Mouse (Mus musculus) granulocyte monocyte progenitor cell, adult 5-6 weeks (primary cell): ENCODE measurements around the gene Elane. TPM values are rescaled to one million over a fixed set of nuclear protein-coding genes. Genes with fewer than 3 reads are reported as not detected.

Experiments
- ATAC-seq: replicated peaks from 2 replicates; pipeline ENCODE4 v1.8.0; 2016; ENCODE audit warnings: mild to moderate bottlenecking, moderate TSS enrichment, inconsistent platforms; ENCODE audit not compliant: poor library complexity, severe bottlenecking
- total RNA-seq, 2 experiments: library from RNA; stranded (forward) in 1 of 2; stranded (reverse) in 1 of 2; fragments of 200-712, 200-1000 nt in 1 of 2; fragments of >200 nt in 1 of 2; fragmentation: Nextera tagmentation in 1 of 2; gene quantifications; 2 replicates each; pipeline ENCODE4 v1.2.3; 2014 to 2017

Gene Elane
- total RNA-seq, 2 experiments from 2014 or later: 3,772 to 5,751 TPM

DNA sequence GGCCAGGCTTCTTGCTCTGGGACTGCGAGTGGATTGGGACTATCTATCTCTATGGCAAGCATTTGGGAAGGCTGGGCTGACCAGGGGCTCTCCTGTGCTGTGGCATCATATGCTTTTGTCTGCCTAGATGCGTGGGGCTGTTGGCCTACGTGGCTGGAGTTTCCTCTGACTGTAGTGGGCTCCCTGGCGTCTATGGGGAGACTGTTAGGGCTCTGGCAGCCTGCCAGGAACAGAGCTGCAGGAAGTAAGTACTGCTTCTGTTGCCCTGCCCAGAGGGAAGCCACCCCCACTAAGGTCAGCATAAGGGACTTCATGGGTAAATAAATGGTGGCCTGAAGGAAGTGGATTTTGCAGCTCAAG lies 28.6 kb upstream of the Elane start:
- peak; percentile 19 for ATAC-seq

DNA sequence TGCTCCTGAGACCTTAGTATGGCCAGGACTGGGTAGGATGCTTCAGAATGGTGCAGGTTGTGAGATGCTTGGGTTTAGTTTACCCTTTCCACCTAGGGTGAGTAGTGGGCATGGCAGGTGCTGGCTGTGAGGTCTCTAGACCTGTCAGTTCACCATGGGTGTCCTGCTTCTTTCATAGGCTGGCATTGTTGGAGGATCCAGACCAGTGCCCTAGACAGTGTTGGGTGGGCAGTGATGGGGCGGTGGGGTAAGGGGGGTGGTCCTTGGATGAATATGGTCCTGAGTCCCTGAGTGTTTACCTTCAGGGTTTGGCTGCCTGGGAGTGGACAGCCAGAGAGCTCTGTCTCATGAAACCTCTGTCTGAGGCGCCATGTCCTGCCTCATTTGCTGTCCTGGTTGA lies 28.2 kb upstream of the Elane start:
- ATAC-seq: no peak

DNA sequence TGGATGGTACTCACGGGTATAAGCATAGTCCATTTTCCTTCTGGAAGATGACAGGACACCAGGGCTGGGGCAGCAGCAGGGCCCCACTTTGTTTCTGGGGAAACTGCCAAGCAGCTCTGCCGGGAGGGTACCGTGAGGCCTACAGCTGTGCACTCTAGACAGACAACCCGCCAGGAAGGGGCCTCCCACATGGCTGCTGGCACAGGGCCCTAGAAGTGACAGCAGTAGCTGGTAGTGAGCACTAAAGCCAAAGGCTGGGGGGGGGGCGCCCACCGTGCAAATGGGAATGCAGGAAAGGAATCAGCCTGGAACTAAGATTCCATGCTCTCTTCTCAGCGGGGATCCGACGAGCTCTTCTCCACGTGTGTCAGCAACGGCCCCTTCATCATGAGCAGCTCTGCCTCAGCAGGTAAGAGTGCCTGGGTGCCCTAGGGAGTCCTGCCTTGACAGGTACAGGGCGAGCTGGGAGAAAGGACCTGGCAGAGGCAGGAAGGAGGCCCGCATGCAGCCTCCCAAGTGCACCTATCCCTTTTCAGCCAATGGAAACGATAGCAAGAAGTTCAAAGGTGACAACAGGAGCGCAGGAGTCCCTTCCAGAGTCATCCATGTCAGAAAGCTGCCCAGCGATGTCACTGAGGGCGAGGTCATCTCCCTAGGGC lies 27.5 kb upstream of the Elane start:
- ATAC-seq: no peak

DNA sequence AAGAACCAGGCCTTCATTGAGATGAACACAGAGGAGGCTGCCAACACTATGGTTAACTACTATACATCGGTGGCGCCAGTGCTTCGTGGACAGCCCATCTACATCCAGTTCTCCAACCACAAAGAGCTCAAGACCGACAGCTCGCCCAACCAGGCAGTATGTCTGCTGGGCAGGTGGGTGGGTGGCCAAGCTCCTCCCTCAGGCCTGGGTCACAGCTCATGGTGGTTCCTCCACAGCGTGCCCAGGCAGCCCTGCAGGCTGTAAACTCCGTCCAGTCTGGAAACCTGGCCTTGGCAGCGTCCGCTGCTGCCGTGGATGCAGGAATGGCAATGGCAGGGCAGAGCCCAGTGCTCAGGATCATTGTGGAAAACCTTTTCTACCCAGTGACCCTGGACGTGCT lies 26.9 kb upstream of the Elane start:
- ATAC-seq: no peak

DNA sequence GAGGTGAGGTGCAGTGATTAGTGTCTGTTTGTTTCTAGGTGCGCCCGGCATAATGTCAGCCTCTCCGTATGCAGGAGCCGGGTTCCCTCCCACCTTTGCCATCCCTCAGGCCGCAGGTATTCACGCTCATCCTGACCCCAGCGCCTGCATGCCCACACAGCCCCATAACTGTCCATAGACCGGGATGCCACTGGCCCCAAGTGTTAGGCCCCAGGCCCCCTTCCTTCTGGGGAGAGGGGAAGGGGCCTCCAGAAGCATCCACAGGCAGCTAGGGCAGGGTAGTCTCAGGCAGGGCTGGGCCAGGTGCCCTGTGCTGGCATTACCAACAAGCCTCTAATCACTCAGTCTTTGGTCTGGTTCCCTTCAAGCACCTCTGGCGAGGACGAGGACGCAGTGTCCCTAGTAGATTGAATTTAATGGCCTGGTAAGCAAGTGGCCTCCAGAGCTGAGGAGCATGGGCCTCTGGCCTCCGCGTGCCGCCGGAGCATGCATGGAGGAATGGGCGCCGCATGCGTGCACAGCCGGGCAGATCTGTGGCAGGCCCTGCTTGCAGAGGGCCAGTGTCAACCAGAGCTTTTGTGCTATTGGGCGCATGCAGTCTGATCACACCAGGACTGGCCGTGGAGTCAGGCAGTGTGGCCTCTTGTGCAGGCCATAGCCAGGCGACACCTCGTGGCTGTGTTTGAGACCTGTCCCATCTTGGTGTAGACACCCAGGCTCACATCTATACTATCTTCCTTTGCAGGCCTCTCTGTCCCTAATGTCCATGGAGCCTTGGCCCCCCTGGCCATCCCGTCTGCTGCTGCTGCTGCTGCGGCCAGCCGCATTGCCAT lies 25.8 kb upstream of the Elane start:
- no peak for ATAC-seq

DNA sequence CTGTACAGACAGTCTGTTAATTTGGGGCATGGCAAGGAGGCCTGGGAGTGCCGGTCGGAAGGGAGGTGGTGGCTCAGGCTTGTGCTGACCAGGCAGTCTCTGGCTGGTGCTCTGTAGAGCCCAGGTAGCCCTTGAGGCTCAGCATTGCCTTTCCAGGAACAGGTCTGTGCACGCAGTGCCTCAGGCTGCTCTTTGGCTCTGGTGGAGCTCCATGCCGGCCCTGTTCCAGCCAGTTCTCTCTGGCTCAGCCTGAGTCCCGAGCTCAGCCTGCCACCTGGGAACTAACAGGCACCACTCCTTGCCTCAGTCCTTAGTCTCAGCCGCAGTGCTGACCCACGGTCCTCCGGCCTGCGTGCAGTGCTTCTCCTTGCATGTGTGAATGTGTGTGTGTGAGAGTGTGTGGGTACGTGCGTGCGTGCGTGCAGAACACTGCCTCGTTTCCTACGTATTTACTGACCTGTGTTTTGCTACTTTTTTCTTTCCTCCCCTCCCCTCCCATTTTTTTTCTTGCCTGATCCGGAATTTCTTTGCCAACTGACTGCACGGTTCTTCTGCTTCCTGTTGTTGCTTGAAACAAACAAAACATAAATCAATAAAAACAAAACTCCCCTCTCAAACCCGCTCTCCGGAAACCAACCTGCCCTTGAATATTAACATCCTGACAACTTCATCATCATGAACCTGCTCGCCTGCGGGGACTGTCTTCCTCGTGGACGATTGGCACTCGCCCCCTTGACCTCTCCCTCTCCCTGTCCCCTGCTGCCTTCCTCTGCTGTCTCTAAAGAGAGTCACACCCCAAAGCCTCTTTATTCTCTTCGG lies 24.6 kb upstream of the Elane start:
- no peak for ATAC-seq

DNA sequence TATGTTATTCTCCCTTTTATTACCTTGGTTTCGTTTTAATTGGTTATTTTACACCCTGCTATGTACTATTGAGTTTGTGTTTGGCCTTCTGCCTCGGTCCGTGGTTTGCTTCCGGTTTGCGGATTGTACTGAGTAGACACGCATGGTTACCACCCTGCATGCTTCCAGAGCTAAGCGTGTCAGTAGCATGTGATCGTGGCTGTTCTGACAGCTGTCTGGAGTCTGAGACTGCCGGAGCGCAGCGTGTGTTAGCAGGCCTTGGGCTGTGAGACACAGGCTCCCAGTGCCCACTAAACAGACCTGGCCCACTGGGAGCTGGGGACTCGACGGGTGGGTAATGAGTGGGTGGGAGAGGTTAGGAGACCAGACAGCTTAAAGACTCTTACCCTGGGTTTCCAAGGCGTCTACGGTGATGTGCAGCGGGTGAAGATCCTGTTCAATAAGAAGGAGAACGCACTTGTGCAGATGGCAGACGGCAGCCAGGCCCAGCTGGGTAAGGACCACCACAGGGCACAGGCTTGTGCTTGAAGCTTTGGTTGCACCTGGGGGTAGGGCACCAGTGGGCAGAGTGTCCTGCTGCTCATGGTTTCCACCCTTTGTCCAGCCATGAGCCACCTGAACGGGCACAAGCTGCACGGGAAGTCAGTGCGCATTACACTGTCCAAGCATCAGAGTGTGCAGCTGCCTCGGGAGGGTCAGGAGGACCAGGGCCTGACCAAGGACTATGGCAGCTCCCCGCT lies 23.8 kb upstream of the Elane start:
- no peak for ATAC-seq

DNA sequence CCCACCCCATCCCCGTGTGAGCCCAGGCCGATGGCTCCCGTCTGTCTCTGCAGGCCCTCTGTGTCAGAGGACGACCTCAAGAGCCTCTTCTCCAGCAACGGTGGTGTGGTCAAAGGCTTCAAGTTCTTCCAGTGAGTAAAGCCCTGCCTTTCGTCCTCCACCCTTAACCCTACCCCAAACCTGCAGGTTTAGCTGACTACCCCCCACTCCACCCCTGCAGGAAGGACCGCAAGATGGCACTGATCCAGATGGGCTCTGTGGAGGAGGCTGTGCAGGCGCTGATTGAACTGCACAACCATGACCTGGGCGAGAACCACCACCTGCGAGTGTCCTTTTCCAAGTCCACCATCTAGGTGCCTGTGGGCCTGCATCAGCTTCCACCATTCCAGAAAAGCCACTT lies 23.1 kb upstream of the Elane start:
- ATAC-seq: no peak

DNA sequence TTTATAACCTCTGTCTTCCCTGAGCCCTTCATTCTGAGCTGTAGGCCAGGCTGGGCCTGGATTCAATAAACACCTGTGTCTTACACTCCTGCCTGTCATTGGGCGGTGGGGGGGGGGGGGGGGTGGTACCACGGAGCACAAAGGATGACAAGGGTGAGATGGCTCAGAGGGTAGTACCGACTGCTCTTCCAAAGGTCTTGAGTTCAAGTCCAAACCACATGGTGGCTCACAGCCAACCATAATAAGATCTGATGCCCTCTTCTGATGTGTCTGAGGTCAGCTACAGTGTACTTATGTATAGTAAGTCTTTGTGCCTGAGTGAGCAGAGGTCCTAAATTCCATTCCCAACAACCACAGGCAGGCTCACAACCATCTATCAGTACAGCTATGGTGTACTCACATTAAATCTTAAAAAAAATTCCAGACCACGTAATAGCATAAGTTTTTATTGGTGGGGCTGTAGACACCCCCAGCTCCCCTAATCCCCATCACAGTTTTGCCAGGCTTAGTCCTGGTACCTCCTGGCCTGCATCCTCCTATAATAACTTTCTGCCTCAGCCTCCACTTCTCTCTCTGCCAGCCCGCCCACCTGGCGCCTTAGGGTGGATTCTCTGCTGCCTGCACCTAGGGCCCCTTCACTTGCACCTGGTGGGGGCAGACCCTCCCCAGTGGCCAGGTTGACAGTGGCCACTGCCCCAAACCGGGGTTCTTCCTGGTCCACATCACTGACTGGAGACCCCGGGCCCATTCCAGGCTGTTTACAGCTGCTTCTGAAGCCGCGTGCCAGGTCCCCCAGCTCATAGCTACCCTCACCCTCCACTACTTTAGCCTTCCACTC lies 21.5 kb upstream of the Elane start:
- ATAC-seq: no peak

DNA sequence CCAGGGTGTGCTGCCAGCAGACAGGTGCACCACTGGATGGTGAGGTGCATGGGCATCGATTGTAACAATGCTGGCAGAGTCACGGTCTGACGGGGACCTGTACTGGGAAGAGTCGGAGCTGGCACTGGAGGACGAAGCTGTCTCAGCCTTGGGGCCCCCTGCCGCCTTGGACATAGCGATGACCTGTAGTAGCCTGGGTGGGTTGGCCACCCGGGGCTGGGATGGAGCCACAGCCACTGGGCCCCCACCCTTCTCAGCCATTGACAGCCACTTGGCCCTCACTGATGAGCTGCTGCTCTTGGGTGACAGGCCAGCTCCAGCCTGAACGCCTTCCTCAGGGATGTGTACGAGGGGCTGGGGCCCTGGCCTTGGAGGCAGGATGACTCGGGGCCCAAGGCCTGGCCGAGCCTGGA lies 20.9 kb upstream of the Elane start:
- ATAC-seq: 0 out of 2 replicates have a peak, but pooled peaks have one; percentile 7

DNA sequence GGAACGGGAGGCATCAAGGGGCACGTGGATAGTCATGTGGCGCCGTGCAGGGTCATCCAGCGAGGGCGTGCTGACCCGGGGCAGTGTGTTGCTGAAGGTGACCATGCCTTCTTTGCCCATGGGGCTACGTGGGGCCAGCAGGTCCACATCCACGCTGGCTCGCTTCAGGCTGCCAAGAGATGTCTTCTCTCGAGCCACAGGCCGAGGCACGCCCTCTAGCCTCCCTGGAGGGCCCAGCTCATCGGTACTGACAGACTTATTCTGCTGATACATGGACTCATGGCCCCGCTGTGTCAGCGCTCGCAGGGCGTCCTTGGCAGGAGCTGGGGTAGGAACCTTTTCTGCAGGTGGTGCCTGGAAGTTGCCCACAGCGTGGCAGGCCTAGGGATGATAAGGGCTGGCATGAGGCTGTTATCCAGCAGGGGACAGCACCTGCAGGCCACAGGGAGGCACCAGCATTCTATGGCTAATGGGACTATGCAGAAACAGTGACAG lies 20.2 kb upstream of the Elane start:
- peak; percentile 50 for ATAC-seq

DNA sequence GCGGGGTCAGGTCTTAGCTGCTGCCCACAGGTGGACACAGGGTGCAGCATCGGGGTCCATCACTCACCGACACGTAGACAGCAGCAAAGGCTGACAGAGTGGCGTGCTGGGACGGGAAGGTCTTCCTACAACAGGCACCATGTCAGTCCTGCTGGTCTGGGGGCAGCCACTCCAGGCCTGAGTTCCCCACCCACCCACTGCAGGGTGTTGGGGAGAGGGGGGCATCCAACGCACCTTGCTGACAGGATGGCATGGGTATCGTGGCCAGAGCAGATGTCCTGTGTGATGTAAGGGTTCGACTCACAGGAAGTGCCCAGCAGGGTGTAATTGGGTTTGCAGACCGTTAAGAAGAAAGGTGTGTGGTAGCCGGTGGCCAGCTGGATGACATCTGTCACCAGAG lies 19.4 kb upstream of the Elane start:
- ATAC-seq: no peak

DNA sequence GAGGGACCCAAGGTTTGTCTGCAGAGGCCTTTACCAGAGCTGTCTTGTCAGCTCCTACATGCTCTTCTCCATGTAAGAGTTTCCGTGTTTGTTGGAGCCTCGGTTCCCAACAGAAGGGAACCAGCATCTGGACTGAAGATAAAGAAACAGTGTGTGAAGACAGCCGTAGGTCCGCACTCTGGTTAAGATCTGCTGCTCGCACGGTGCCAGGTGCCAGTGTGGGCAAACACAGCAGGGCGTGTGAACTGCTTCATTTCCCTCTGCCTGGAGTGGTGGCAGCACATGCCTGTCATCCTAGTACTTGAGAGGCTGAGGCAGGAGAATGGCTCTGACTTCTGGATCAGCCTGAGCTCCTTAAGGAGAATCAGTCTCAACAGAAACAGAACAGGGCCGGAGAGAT lies 14.2 kb upstream of the Elane start:
- ATAC-seq: no peak

DNA sequence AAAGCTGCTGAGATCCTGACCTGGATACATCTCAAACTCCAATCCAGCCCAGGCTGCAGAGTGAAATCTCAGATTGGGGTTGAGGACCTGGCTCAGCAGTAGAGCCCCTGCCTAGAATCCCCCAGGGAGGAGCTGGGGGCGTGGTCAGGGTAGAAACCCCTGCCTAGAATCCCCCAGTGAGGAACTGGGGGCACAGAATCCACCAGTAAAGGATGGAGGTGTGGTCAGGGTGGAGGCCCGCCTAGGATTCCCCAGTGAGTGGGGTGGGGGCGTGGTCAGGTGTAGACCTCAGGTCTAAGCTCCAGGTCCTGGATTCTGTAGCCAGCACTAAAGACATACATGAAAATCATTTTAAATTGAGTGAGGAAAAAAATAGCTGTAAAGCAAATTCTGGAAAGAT lies 13.2 kb upstream of the Elane start:
- ATAC-seq: no peak

DNA sequence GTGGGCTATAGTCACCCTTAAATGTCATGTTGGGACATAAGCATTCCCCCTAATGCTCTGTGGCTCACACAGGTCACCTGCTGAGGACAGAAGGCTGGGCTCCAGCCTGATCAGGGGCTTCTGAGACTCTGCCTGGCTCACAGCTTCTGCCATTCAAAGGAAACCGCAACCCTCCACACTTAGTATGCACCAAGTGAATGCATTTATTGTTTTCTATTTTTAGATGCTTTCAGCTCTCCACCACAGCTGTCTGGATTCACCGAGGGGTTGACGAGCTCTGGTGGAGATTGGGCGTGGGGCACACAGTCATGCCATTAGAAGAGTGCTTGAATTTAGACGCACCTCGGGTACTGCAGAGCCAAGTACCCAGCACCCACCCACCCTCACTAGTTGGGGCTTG lies 12.7 kb upstream of the Elane start:
- no peak for ATAC-seq

DNA sequence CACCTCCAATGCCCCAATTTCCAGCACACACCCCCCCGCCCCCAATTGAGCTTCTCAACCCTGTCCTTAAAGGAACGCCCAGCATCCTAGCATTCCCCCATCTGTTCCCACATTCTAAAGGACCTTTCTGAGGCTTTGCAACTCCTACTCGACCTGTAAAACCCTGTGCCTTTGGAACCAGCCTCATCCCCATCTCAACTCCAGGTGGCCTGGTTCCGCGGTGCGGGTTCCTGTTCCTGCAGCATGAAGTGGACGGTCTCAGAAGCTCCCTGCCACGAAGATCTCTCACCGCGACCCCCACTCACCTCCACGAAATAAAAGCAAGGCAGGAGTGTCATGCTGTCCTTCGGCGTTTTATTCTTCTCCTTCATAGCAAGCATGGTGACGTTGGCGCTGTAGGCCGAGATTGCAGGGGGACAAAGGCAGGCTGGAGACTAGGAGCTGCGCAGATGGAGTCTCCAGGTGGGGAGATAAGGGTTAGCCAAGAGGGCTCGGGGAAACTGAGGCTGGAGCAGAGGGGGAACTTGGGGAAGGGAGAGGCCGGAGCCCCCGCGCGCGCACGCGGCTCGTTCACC lies 12.2 kb upstream of the Elane start:
- ATAC-seq: no peak

DNA sequence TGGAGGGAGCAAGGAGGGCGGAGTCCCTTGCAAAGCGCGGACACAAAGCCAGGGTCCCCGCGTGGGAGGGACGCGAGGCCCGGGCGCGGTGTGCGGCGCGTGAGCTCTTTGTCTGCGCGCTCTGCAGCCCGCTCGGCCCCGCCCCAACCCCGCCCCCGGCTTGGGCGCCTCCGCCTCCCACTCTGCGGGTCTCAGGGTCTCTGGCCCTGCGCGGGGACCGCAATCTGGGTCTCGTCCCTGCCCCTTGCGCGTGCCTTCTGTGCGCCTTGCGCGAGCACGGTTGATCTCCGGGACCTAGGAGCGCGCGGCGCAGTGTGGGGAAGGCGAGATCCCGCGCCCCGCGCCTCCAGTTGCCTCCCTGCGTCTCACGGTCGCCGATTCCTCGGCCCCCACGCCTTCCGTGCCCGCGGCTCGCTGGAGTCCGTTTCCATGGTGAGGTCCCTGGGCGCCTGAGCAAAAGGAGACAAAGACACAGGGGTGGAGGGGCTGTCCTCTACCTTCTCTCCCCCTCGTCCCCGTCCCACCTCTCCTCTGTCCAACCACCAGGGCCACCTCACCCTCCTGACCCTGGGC lies 11.7 kb upstream of the Elane start, which contains the start of the genes Prtn3 and Plppr3:
Gene Prtn3, plus strand, starts transcription at position 187 of the 573 bp plus-strand sequence.
Gene Plppr3, minus strand, starts transcription at position 345 of the 573 bp plus-strand sequence.
- ATAC-seq: peak; percentile 28

DNA sequence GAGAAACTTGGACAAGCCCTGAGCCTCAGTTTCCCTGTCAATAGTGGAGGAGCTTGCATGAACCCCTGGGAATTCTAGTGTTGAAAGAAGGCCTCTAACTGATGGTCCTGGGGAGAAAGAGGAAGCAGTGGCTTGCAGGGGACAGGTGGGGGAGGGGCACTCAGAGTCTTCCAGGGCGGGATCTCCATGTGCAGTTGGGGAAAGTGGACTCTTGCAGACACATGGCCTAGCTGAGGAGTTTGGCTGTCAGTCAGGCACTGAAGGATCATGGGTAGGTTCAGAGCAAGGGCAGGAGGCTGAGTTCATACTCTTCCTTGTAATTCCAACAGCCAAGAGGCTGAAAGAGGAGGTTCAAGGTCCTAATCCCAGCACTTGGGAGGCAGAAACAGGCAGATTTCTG lies 8.9 kb upstream of the Elane start:
- peak; percentile 33 for ATAC-seq

DNA sequence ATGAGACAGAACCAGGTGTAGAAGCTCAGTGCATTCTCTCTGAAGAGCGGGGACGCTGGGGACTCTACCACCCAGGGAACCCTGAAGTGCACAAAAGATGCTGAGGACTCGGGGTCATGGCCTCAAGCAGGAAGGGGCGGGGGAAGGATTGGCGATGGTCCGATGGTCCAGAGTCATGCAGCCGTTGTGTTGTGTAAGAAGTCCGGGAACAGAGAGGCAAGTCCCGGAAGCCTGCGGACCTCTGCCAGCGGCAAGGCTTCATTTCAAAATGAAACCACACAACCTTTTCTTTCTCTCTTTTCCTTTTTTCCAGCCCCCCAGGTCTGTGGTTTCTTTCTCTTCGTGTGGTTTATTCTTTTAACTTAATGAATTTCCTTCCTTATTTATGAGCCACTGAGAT lies 8.3 kb upstream of the Elane start:
- ATAC-seq: peak; percentile 66
